Mouse (Mus musculus): ENCODE data around the gene Gm21891. TPM values are rescaled to one million over a fixed set of nuclear protein-coding genes. Genes with fewer than 3 reads are reported as not detected.
"Not testable (repeated sequence)": the region's sequence is repeated elsewhere in the genome, so short reads cannot be mapped to it uniquely, and the experiment has no call there.

The Gm21891 gene
- total RNA-seq (2021) = not detected
- long read RNA-seq, experiment 1 = 0 reads
- long read RNA-seq, experiment 2 = 0 reads

DNA sequence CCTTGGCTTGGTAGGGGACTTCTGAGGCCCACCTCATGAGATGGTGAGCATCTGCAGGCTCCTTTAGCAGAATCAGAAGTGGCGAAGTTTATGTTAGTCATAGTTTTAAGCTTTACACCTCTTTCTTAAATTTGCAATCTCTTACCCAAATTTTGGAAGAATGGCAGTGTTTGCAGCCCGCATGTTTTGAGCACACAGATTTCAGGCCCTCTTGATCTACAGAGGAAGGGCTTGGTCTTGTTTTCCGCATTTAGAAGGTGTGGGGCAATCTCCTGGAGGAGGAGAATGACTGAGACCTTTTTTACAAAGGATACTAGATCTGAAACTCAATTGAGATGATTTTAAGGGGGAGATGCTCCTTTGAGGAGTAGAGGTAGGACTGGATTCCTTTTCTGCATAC lies at the start of gene Gm21891:
Gm21891 (minus strand) TSS at position 101 of the 400 bp plus-strand sequence.
- not testable (repeated sequence) for DNase-seq

- not testable (repeated sequence) for DNase-seq
These were observed 28.4 kb upstream of the Gm21891 start, which contains the start of gene Gm21425 for GRCm38 (mm10) chrY:13161668-13162067. Gene Gm21425 (plus strand): TSS chrY:13161968.

Other genes starting within 250 kb of the Gm21891 start
- gene Gm20807, start 90.6 kb downstream of the Gm21891 start, total RNA-seq (2021) = not detected
- gene Gm21425, start 28.5 kb upstream of the Gm21891 start, total RNA-seq (2021) = not detected
- gene Gm21828, start 90.4 kb upstream of the Gm21891 start, total RNA-seq (2021) = not detected
- gene Gm21440, start 118.9 kb upstream of the Gm21891 start, total RNA-seq (2021) = not detected
- gene Gm21454, start 119.0 kb upstream of the Gm21891 start, total RNA-seq (2021) = not detected
- gene Gm21725, start 215.6 kb upstream of the Gm21891 start, total RNA-seq (2021) = not detected